Mouse (Mus musculus) cerebellum, postnatal 36 days (tissue): ENCODE measurements around the gene 1110008L16Rik.
"Not testable (repeated sequence)": the region's sequence is repeated elsewhere in the genome, so short reads cannot be mapped to it uniquely, and the experiment has no call there.

ENCODE experiments used
- DNase-seq, 2 experiments: peaks; one replicate each; pipeline ENCODE4 v3.0.0; 2021 to 2022; ENCODE audit warnings: mixed read lengths in 2 of 2

The 1110008L16Rik gene

DNA sequence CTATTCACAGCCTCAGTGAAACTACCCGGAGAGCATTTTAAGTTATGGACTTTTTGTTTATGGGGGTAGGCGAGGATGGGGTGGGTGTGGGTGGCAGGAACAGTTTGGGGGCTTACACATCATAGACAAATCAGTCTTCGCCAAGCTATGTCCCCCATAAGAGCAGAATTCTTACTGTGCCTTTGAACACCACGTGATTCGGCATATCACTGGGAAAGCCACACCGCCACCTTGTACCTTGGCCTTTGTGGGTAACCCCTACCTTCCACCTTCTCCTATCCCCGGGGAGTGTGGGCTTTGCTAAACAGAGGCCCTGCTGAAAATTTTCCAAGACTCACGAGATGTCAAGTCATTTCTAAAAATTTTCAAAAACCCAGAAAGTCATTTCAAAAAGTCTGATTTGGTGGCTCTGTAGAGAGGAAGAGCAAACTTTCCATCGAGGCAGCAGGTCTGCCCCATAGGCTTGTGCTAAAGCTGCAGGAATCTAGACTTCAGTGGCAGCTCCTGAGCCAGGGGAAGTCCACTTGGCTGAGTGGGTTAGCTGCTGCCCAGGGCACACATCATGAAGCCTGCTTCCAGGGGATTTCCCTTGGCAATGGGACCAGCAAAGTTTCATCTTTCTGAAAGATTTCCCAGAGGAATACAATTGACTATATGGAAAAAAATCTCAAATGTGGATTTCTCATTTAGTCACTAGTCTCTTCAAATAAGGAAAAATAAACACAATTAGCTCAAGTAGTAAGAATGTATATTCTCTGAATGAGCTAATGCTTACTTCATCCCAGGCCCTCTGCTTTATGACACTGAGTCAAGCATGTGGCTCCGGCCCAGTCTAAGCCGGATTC lies 93.6 kb downstream of the 1110008L16Rik start:
- no peak for DNase-seq

DNA sequence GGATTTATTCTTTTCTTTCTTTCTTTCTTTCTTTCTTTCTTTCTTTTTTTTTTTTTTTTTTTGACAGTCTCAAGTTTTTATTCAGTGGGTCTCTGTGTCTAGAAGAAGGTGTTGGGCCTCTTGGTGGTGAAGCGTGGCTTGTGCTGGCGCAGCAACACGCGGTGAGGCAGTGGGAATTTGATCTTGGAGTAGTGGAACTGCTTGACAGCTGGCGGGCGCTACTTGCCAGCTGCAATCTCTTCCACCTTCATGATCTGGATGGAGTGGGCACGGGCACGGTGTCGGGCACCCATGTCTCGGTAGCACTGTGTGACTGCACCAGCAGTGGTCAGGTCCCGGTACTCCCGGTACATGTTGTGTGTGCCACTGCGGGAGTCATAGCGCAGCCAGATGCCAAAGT lies 96.2 kb downstream of the 1110008L16Rik start:
- not testable (repeated sequence) for DNase-seq

DNA sequence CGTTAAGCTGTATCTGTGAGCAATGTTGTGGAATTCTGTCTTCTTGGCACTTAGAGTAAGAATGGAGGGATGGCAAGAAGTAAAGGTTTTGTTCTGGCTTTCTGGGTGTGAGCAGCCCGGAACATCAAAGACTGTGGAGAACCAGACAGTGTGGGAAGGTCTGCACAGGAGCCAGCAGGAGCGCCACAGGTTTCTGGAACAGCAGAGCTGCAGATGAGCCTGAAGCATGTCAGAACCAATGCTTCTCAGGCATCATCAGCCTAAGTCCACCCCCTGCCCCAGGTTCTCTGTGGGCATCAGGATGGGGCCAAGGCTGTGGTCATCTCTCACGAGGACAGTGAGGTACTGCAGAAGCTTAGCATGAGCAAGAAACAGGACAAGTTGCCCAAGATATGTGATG lies 97.2 kb downstream of the 1110008L16Rik start:
- no peak for DNase-seq

DNA sequence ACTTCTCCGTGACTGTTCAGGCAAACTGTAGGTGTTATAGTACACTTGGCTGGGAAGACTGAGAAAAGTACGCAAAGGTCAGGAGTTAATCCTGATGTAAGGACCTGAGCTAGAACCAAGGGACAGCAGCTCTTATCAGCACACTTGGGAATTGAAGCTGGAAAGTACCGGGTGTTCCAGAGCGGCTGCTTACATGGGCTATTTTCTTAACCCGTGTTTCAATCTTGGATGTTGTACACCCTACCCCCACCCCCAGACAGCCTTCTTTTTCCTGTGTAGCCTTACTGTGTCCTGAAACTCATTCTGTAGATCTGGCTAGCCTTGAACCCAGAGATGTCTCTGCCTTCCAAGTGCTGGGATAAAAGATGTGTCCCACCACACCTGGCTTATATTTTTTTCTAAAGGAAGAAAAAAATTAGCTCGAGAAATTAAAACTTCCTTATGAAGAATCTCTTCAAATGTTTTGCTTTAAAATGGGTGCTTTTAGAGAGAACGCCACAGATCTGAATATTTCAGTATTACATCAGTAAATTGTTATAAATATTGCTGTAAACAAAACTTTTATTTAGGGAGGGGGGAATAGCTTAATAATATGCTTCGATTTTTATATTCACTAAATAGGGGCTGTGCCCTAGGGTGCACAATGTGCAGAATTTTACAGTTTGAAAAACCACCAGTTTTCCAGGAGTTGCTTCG lies 98.3 kb downstream of the 1110008L16Rik start:
- no peak for DNase-seq

DNA sequence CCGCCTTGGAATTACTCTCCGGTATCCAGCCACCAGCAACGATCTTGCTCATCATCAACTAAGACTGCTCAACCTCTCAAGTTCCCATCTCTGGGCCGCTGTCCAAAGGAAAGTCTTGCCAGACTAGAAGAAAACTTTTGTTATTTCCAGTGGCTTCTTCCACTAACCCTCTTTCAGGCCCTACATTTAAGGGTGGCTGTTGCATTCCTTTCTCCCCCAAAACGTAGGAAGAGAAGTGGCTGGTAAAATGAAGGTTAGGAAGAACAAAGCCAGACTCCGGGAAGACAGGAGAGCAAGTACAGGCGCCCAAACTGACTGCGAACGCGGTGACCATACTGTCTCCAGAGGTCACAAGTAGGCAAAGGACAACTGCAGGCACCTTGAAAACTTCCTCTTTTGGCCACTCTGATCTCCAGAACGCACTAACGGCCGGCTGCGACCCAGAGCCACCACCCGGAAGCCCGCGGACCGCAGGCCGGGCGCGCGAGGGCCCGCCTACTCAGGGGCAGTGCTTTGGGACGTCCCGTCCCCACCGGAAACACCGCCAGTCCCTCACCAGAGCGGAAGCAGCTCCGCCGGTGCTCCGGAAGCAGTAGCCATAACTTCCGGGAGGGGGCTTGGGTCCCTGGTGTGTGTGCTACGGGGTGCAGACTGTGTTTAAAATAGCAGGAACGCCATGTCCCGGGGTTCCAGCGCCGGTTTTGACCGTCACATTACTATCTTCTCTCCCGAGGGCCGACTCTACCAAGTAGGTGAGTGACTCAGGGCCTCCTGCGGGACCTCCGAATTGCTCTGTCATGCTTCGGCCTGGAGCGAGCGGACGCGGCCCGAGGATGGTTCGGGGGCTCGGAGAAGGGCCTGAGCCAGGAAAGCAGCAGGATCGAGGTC lies 99.1 kb downstream of the 1110008L16Rik start:
- peak; percentile 86 to 90 for DNase-seq

DNA sequence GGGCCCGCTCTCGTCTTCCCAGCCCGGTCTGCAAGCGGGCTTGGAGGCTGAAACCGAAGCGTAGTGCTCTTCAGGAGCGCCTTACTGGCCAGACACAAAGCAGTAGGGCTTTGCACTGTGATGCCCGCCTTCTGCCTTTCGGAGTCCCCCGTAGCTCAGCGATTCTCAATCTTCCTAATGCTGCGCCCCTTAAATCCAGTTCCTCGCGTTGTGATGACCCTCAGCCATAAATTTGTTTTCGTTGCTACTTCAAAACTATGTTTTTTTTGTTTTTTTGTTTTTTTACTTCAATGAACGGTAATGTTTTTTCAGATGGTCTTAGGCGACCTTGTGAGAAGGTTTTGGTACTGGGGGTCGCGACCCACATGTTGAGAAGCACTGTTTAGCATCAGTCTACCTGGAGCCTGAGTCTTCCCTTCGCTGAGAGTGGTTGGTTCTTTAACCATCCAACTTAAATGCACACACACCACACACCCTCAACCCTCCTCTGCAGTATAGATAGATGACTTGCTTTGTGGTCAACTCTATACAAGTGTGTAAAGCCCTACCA lies 99.8 kb downstream of the 1110008L16Rik start:
- no peak for DNase-seq

DNA sequence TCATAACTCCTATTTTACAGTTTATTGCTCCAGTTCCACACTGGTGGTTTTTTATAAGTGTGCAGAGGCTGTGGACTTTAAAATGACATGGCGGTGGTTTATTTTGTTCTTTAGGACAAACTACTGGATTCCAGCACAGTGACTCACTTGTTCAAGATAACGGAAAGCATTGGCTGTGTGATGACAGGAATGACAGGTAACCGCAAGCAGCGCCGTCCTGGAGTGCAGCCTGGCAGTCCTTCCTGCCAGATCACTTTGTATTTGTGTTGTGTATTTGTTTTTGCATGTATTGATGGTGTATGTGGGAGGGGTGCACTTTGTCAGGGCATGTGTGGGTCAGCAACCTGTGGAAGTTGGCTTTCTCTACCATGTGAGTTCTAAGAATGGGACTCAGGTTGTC lies 108.5 kb downstream of the 1110008L16Rik start:
- no peak for DNase-seq

DNA sequence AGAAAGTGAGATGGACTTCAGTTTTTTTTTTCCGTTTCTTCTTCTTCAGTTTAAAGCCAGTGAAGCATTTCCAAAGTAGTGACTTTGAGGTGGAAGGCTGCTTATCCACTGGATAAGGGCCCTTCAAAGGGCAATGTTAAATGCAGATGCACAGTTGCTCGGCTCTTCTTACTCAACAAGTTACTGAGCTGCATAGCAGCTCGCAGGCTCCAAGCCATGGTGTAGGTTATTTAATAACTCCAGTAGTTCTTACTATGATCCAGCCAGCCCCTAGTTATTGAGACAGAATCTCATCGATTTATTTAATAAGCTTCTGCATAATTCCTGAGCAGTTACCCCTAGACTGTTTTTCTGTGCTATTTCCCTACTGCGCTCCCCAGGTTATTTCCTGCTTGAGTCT lies 115.9 kb downstream of the 1110008L16Rik start:
- no peak for DNase-seq

DNA sequence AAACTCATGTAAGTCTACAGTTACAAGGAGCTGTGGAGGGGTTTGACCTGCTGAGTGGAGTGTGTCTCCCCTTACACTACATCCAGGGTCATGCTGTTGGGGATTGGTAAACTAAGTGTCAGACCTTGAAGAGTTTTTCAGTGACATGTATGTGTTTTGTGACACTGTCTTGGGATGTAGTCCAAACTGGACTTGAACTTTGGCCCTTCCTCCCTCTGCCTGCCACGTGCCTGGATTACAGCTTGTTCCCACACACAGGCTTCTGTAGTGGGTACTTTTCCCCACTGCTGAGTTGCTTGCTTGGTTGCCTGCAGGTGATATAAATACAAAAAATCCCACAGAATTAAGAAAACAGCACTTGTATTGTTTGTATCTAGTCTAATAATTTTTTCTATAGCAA lies 116.4 kb downstream of the 1110008L16Rik start:
- no peak for DNase-seq

DNA sequence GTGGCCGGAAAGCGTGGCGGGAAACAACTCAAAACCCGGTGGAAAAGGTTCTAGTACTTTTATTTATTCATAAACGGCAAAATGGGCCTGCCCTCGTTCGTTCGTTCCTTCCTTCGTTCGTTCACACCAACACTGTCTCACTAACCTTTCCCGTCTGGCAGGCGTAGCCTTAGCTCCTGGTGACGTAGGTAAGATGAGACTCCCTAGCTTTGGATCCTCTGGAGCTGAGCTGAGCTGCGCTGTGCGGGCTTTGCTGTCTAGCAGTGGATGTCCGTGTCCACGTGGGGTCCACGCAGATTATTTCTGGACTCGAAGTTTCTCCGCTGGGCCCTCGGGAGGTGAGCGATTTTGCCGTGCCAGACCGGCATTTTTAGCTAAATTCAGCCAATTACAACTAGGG lies 120.8 kb downstream of the 1110008L16Rik start:
- DNase-seq, result no peak

DNA sequence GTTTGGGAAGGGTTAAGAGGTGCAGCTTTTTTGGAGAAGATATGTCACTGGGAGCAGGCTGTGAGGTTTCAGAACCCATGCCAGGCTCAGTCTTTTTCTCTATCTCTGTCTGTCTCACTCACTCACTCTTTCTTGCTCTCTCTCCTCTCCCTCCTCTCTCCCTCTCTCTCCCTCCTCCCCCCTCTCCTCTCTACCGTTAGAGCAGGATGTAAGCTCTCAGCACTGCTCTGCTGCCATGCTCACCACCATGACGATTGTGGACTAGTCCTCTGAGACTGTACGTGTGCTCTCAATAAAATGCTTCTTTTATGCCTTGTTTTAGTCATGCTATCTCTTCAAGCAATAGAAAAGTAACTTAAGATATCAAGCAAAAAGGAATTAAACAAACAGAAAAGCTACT lies 122.7 kb downstream of the 1110008L16Rik start:
- no peak for DNase-seq

DNA sequence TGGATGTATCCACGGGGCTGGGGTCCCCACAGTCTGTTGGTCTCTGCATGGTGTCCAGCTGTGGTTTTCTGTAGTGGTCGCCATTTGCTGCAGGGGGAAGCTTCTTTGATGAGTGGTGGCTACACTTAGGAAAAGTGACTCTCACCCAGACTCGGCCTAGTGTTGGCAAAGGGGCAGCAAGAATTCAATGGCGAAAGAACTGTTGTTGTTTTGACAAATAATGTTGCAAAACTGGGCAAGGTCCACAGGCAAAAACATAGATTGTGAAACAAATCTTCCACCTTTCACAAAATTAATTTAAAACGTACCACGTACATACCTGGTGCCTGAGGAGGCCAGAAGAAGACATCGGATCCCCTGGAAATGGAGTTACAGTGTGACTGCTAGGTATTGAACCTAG lies 126.9 kb downstream of the 1110008L16Rik start:
- no peak for DNase-seq

DNA sequence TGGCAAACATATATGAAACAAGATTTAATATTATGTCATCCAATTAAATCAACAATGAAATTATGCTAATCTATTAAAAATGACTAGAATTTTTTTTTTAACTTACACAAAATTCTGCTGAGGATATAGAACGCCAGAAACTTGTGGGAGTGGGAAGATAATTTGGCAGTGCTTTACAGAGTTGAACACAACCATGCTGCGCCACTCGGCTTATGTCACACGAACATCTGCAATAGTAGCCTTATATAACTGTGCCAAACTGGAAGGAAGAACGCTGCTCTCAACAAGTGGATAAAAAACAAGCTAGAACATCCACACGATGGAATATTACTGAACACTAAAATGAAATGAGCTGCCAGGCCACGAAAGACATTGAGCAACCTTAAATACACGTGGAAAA lies 129.8 kb downstream of the 1110008L16Rik start:
- DNase-seq, result no peak

DNA sequence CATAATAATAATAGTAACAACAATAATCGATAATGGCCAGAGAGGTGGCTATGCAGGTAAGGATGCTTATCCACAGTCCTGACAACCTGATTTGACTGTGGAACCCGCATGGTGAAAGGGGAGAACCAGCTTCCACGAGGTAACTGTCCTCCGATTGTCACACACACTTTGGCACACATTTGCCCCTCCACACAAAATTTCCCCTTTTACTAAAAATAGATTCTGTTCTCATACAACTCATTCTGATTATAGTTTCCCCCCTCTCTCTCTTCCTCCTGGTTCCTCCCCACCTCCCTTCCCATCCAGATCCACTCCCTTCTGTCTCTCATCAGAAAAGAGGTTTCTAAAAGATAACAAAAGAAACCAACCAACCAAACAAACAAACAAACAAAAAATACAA lies 130.6 kb downstream of the 1110008L16Rik start:
- DNase-seq, result no peak
